Mouse (Mus musculus): ENCODE results near the gene Chrnb2. TPM values are rescaled to one million over a fixed set of nuclear protein-coding genes. Genes with fewer than 3 reads are reported as not detected.

Chrnb2 gene
- total RNA-seq, 2 experiments from 2014 or later: 0.22 to 0.37 TPM

DNA sequence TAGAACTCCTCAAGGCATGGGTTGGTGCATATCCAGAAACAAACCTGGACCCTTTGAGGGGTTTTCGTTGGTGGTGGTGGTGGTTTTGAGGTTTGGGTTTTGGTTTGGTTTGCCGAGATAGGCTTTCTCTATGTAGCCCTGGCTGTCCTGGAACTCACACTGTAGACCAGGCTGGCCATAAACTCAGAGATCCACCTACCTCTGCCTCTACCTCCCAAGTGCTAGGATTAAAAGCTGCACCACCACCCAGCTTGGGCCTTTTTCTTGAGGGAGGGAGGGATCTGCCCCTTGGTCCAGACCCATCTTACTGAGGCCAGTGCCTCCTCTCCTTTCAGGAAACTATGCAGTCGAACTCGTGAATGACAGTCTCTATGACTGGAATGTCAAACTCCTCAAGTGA, 15.7 kb upstream of the Chrnb2 start:
- no peak for ATAC-seq (replicated peaks; ENCODE audit: poor library complexity)

DNA sequence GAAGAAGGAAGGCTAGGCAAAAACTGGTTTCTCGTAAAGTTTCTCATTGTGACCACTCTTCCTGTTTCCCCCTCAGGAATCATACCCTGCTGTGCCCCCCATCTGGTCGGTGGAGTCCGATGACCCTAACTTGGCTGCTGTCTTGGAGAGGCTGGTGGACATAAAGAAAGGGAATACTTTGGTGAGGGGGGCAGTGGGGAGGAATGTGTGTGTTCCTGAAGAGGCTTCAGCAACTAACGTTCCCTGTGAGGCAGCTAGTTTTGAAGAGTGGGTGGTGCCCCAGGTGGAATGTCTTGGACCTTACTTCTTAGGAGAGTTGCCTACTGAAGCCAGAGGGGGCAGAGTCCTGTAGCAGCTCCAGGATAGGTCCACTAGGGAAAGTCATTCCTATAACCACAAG, 11.6 kb upstream of the Chrnb2 start:
- no peak for ATAC-seq (replicated peaks; ENCODE audit: poor library complexity)

DNA sequence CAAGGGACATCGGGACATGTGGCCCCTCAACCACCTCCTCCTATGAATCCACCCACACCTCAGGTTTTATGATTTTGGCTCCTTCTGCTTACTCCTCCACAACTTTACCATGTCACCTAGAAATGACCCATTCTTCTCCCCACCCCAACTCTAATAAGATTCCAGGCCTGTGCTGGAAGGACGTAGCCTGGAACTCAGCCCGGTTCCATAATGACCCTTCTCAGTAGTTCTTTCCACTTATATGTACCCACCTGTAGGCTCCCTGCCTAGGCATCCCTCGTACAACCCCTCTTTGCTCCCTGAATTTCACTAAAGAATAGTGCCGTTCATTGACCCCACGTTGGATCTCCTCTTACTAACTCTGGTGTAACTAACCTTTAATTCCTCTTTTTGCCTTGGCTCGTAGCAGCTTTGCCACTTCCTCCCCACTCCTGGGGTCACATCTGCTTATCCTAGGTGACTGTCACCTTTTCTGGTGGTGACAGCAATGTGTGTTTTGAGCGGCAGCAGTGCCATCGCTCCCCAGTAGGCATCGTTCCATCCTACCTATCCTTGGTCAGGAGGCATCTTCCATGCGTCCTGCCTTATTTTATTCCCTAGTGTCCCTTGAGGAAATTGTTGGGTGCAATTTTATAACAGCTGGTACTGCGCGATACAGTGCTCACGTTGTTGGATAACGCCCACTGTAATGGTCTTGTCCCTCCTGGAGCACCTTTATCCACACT, 10.0 kb upstream of the Chrnb2 start:
- peak; percentile 41 for ATAC-seq (replicated peaks; ENCODE audit: poor library complexity)

DNA sequence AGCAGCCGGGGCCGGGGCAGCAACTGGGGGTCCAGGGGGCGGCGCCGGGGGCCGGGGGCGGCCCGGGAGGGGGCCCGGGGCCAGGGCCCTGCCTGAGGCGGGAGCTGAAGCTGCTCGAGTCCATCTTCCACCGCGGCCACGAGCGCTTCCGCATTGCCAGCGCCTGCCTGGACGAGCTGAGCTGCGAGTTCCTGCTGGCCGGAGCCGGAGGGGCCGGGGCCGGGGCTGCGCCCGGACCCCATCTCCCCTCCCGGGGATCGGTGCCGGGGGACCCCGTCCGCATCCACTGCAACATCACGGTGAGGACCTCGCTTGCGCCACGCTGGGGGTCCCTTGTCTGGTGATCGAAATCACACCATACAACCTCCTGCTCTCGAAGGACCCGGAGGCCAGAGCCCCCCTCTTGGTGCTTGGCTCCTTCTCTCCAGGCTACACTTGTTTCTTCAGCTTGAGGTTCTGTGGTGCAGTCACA, 9.3 kb upstream of the Chrnb2 start:
- ATAC-seq (replicated peaks; ENCODE audit: poor library complexity): no peak

DNA sequence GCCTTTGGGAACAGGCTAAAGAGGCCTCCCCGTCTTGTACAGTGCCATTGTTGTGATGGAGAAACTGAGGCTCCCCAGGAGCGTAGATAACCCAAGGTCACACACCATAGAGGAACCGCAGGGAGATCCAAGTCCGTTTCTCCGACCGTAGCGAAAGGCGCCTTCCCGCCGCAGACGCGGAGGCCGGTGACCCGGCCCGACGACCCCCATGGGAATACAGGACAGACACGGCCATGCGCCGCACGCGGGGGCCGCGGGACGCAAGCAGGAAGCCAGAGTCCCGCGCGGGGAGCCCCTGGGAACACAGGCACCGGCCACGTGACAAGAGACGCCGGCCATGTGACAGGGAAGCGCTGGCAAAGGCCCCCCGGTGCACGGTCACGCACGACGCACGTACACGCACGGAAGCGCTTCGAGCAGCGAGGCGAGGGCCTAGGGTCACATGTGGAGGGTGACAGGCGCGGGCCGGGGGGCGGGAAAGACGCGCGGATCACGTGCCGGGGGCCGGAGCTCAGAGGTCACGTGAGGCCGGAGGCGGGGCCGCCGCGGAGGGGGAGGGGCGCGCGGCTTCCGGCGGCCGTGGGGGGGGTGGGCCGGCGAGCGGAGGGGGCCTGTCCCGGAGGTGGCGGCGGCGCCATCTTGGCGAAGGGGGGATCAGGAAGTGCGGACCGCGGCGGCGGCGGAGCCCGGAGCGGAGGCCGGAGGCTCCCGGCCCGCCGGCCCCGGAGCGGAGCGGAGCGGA, 8.7 kb upstream of the Chrnb2 start, which contains the start of gene Ube2q1:
Ube2q1 (plus strand) TSS at position 649 of the 742 bp plus-strand sequence.
- ATAC-seq (replicated peaks; ENCODE audit: poor library complexity): peak; percentile 81

DNA sequence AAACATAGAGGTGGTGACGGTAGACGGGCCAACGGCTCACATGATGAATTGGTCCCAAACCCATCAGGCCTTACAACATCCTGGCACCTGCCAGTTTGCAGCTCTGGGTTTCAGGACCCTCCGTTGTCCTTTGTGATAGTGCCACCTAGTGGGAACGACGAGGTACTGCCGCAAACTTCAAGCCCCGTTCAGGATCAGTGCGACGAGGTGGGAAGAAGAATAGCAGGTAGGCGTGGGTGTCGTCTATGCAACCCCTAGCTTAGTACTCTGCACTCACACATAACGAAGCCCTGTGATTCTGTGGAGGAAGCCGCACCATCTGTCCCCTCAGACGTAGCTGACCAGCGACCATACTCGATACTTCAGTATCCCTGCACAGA, 8.1 kb upstream of the Chrnb2 start:
- peak; percentile 83 for ATAC-seq (replicated peaks; ENCODE audit: poor library complexity)

DNA sequence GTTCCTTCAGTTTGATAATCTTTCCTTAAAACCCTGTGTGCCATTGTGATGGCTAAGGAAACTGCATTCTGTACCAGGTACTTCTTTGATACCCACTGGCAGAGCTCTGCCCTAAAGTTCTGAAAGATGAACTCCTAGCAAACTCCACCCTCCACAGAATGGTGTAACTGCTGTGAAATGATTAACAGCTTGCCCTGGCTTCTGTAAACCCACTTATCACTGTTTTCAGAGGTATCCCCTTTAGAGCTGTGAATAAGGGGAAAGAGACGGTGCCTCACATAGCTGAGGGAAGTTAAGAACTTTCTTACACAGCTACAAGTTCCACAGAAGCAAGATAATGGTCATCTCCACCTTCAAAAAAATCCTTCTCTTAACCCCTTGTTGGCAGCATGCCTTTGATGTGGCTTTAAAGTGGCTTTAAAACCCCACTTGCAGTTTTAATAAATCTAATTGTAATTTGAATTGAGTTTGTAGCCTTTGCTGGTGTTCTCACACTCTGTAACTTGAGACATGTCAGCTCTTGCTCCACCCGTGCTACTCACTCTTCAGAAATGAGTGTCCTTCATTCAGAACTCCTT, 6.1 kb upstream of the Chrnb2 start:
- no peak for ATAC-seq (replicated peaks; ENCODE audit: poor library complexity)

DNA sequence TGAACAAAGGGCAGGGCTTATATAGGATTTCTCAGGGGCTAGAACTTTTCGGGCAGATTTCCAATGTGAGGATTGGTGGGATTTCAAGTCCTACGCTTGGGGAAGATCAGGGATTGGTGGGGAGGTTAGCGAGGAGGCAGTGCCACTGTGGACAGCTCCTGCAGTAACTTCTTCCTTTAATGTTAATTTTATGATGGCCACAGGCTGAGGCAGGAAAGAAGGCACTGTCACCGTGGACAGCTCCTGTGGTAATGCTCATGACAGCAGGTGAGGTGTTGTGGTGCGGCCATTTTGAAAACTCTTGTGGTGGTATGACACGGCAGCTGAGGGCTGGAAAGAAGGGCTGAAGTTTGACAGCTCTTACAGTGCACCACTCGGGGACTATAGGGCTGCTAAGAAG, 5.2 kb upstream of the Chrnb2 start:
- no peak for ATAC-seq (replicated peaks; ENCODE audit: poor library complexity)

DNA sequence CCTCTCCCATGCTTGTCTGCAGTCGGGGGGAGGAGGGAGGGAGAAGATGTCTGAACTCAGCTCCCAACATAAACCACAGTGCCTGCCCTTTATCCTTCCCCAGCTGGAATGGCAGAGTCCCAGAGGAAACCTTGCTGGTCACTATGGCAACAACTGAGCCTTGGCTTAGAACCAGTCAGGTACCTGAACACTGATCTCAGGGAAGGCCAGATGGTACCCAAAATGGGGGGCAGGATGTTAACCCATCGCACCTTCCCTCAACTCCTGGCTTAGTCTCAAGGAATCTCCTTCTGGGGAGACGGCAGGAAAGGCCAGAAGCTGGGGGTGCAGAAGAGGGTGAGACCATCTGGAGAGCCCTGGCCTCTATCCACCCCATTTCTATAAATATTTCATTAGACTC, 4.6 kb downstream of the Chrnb2 start:
- no peak for ATAC-seq (replicated peaks; ENCODE audit: poor library complexity)

DNA sequence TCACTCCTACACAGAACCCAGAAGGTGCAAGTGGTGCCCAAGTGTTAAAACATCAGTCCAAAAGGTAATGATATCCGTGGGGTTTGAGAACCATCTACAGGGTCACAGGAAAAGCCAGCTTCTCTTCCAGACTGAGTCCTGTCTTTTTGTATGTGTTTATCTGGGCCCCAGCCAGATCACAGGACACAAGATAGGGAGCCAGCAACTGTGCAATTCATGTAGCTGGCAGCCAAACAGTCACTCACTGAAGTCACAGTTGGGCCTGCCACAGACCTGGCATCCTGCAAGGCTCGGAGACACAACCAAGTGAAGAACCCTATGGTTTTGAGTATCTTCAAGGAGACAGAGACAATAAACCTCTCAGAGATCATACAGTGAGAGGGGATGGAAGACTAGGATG, 6.6 kb downstream of the Chrnb2 start:
- ATAC-seq (replicated peaks; ENCODE audit: poor library complexity): no peak

DNA sequence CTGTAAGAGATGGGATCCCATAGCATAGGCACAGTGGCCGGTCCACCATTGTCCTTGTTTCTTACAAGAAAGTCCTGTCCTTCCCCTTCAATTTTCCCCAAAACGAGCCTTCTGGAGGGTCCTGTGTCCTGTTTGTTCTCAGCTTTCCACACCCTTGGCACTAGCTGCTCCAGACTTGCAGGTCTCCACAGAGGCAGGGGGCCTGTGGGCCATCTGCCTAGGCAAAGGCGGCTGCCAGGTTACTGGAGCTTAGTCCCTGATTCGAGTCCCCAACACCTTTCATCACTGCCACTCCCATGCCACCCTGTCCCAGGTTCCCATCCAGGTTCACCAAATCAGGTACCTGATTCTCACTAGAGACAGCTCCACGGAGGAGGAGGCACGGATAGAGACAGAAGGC, 9.1 kb downstream of the Chrnb2 start:
- no peak for ATAC-seq (replicated peaks; ENCODE audit: poor library complexity)

DNA sequence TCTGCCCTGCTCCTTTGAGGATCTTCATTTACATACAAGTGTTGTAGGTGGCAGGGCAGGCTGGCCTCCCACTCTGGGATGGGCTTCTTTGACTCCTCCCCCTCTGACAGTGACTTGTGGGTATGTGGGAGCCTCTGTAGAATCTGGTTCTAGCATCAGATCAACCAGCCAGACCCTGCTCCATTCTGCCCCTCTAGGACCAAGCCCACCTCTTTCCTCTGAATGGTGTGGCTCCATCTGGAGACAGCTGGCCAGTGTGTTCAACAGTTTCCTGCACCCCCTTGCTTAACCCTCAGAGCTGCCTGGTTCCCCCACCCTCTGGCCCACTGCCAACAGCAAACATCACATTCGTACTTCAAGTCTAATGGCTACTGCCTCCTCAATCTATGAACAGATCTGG, 12.1 kb downstream of the Chrnb2 start:
- peak; percentile 47 for ATAC-seq (replicated peaks; ENCODE audit: poor library complexity)

DNA sequence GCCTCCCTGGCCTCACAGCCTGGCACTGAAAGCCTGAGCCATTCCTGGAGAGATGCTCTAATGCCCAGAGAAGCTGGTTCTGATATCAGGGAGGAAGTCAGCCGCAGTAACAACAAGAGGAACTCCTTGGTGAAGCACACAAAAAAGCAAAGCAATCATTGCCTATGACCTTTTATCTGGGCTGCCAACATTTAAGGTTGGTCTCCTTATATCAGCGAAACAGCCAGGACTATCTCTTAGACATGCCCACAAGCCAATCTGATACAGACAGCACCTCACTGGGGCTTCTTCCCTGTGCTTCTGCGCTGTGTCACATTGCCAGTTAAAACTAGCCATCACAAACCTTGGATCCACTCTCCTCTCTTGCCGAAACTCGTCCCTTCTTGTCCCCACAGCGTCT, 25.9 kb downstream of the Chrnb2 start:
- no peak for ATAC-seq (replicated peaks; ENCODE audit: poor library complexity)

DNA sequence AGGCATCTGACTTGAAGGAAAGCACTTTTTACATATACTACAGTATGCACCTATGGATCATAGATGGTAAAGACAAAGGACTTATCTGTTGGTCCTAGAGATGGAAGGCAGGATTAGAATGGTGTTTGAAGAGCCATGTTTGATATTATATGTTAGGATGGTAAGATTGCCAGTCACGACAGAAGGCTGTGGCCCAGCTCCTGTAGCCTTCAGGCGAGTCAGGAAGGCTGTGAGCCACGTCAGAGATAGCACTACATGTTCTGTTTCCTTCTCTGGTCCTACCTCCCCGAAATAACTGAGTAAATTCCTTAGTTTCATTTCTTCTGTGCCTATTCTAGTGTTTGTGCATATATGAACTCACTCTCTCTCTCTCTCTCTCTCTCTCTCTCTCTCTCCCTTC, 32.3 kb downstream of the Chrnb2 start:
- no peak for ATAC-seq (replicated peaks; ENCODE audit: poor library complexity)

DNA sequence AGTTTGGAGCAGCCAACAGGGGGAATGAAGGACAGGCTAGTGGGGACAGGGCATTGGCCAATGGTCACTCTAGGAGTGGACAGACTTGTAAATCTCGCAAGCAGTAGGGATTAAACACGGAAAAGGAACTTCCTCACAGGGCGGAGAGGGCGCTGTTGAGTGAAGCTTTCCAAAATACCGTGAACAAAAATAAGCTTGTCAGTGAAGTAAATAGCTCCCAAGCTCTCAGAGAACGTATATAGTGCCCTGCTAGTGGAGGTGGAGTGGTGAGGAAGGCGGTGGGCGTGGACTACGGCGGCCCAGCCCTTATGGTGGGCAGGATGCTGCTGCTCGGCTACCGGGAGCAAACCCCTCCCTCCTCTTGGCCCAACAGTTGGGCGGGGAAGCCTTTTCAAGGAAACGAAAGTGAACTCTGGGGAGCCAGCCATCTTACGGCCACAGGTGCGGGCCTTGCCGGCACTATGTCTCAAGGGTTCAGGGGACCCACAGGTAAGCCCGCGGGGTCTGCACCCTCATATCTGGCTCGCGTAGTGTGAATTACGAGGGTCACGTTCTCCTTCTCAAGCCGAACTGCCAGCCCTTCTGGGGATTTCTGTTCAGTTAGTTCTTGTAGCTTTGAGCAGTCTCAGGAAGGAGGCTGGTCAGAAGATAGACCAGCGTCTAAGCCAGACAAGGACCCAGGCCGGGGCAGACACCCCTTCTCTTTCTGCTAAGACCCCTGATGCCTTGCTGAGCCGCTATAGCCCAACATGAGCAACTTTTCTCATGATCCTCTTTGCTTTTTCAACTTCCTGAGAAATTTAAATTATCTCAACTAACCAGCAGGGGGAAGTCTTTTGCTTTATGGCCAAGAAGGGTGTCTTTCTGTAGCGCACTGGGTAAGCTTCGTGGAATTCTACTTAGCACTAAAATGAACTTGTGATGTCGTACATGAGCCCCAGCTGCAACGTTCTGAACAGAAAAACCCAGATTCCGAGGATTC, 33.8 kb downstream of the Chrnb2 start:
- ATAC-seq (replicated peaks; ENCODE audit: poor library complexity): peak; percentile 95

DNA sequence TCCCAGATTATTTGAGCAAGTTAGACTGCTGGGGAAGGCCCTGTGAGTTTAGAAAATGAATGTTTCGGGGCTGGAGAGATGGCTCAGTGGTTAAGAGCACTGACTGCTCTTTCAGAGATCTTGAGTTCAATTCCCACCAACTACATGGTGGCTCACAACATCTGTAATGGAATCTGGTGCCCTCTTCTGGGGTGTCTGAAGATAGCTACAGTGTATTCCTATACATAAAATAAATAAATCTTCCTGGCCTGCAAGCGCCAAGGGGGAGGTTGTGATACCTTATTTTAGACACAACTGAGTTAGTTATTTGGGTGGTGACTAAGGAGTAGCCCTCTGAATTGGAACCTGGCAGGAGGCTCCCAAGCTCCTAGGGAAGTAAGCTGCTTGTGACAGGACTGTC, 35.6 kb downstream of the Chrnb2 start:
- no peak for ATAC-seq (replicated peaks; ENCODE audit: poor library complexity)

DNA sequence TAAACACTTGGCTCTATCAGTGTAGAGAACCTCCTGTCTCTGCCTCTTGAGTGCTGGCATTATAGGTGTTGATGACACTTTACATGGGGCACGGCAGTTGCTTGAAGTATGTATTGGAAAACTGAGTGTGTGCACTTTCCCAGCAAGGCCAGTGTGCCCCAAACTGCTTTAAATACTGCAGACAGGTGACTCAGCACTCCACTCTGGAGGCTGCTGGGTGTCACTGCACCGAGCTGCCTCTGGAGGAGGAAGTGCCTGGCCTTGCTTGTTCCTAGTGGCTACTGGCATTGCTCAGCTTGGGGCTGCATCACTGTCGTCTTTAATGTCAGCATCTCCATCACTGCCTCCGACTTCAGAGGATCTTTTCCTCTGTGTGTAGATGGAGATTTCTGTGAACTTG, 37.4 kb downstream of the Chrnb2 start:
- ATAC-seq (replicated peaks; ENCODE audit: poor library complexity): peak; percentile 76

DNA sequence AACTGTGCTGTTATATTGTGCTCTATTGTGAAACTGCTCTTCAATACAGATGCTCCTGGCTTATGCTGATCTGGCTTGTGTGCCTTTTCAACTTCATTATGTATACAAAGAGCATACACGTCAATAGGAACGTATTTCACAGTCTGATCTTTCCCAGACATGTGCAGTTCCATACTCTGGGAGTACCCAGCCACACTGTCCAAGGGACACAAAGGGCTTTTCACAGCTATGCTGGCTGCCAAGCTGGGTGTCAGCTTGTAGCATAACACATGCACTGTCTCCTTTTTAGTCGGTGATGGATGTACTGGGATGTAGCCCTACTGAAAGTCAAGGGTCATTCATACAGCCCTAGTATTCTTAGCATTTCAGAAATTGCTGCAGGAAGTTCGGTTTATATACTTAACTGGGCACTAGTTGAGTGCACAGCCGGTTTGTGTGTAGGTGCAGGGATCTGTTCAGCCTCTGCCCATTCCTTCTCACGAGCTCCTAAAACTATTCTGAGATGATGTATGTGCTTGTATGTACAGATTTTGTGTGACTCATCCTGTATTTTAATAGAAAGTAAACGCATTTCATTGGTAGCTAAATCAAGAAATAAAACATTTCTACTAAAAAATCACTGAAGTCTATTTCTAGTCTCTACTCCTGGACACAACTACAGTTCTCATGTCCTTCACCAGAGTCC, 40.9 kb downstream of the Chrnb2 start:
- no peak for ATAC-seq (replicated peaks; ENCODE audit: poor library complexity)

DNA sequence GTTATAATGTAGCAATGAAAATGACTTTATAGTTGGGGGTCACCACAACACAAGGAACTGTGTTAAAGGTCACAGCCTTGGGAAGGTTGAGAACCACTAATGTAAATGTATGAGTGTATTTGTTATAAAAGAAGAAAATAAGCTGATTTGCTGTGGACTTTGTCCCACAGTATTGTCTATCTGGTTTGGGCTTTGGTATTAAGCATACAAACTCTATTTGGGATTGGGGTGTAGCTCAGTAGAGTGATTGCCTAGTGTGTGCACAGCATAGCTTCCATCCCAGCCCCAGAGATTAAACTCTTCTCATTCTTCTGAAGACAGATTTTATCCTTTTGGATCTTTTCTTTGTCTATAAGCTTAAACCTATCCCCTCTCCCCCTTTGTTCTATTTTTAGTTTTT, 42.4 kb downstream of the Chrnb2 start:
- ATAC-seq (replicated peaks; ENCODE audit: poor library complexity): no peak

DNA sequence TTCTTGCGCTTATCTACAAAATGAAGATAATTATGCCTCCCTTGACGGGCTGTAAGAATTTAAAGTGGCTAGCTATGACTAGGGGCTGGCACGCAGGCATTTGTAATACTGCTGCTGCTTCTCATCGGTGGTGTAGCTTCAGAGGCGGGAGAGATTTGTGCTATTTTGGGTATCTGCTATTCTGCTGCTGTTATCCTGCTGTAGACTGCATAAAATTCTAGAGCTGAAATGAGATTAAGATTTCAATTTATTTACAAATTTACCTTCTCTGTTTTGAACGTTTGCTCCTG, 48.5 kb downstream of the Chrnb2 start:
- ATAC-seq (replicated peaks; ENCODE audit: poor library complexity): no peak

Data from megakaryocyte progenitor cell, adult 5-6 weeks (primary cell).